Mouse (Mus musculus) layer of hippocampus, adult 9-11 months (tissue): ENCODE data around the gene Cenpp.

Source experiments
- DNase-seq: peaks from one replicate; pipeline ENCODE4 v3.0.0; 2022

Gene Cenpp

DNA sequence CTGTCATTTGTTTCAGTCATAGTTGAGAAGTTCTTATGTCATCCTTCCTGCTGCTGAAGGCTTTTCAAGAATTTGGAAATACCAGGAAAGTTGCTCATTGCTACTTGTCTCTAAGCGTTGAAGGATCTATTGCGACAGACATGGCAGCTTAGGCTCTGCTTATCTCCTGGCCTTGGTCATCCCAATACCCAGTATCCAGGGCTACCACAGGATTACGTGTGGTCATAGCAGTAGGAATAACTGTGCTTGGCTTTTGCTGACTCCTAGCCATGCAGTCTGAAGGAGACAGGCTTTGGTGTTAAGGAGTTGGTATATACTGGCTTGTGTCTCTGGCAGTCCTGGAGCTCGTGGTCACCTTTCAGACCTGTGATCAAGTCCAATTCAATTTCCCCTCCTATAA is 192.3 kb downstream of the Cenpp start:
- DNase-seq = no peak

GRCm38 (mm10) chr13:49449318-49449749 is 203.3 kb downstream of the Cenpp start:
- DNase-seq = peak; percentile 82

GRCm38 (mm10) chr13:49444451-49444850 is 208.1 kb downstream of the Cenpp start:
- peak; percentile 65 for DNase-seq

GRCm38 (mm10) chr13:49436170-49436569 is 216.4 kb downstream of the Cenpp start:
- DNase-seq = peak; percentile 85

DNA sequence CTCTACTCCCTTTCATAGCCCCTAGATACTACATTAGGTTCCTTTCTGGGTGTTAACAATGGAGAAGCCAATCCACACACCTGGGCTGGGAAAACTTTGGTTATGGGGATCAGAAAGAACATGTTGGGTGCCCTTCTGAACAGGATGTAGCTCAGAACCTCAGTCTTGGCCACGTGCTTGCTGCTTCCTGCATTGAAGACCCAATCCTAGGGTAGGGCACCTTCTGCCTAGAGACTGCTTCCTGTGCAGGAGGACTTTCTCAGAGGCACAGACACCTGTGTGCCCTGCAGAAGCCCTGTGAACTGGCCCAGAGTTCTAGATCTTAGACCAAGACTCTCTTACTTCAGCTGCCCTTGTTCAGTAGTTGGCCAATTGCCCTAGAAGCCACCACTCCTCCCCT is 216.8 kb downstream of the Cenpp start:
- DNase-seq = no peak

- no peak for DNase-seq
Measured at GRCm38 (mm10) chr13:49433268-49434029, 219.1 kb downstream of the Cenpp start.

DNA sequence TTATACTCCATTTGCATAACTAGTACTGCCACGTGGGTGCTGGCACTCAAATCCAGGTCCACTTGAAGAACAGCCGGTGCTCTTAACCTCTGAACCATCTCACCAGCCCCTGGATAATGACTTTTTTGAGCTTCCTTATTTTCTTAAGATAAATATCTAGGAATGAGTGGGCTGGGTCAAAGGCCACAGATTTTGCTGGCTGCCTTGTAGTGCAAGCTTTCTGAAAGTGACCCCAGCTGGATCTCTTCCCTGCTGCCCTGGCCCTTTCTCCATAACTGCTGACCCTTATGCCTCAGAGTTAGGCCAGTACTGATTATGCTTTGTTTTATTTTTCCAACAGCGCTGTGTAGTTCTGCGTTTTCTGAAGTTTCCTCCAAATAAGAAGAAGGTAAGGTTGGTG is 222.1 kb downstream of the Cenpp start:
- DNase-seq = no peak

GRCm38 (mm10) chr13:49428042-49428675 is 224.4 kb downstream of the Cenpp start:
- no peak for DNase-seq

DNA sequence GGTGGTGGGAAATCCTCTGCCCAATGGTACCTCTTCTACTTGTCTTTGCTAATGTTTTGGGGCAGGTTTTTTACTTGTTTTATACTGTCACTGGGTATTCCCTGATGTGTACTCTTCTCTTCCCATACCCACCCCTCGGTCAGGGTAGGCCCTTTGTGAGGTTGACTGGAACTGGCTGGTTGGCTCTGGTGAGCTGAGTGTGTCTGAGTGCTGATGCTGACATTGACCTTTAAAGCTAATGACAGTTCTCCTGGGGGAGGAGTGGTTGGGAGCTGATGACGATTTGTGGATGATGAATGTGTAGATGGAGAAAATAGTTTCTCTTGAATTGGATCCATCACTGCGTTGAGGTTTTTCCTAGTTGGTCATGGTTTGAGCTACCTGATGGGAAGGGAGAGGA is 225.8 kb downstream of the Cenpp start:
- no peak for DNase-seq

- no peak for DNase-seq
Measured at GRCm38 (mm10) chr13:49421959-49422358, 230.6 kb downstream of the Cenpp start.

- DNase-seq = no peak
Measured at GRCm38 (mm10) chr13:49421606-49421917, 231.0 kb downstream of the Cenpp start.

- peak; percentile 99 for DNase-seq
Measured at GRCm38 (mm10) chr13:49420754-49421605, 231.6 kb downstream of the Cenpp start, which contains the start of gene Ippk. Ippk (plus strand) TSS chr13:49421249.
